Mouse (Mus musculus) forebrain, embryonic 16.5 days (tissue): Measurements from ENCODE around the gene Smim24. TPM values are rescaled to one million over a fixed set of nuclear protein-coding genes. Genes with fewer than 3 reads are reported as not detected.

Experiments
- ATAC-seq: fragments of 200-750 bp; cut with Nextera tagmentation; 2 replicates; pipeline ENCODE4 v1.8.0; 2017; ENCODE audit warnings: mild to moderate bottlenecking, moderate library complexity
- H3K27ac ChIP-seq: fragments of 300-500 bp; sonication (generic); 2 replicates; pipeline ENCODE4 v1.5.1; 2014; ENCODE audit warnings: low read length, control low read depth
- H3K27me3 ChIP-seq: fragments of 300-500 bp; sonication (generic); replicated peaks from 2 replicates; pipeline ENCODE4 v1.6.1; 2014; ENCODE audit warnings: low read length; ENCODE audit not compliant: control insufficient read depth, insufficient read depth
- H3K36me3 ChIP-seq: fragments of 300-500 bp; sonication (generic); 2 replicates; pipeline ENCODE4 v1.6.1; 2014; ENCODE audit not compliant: control insufficient read depth, insufficient read depth
- H3K4me1 ChIP-seq: fragments of 300-500 bp; sonication (generic); replicated peaks from 2 replicates; pipeline ENCODE4 v1.6.1; 2014; ENCODE audit warnings: low read length; ENCODE audit not compliant: control insufficient read depth, insufficient read depth
- H3K4me2 ChIP-seq: fragments of 300-500 bp; sonication (generic); 2 replicates; pipeline ENCODE4 v1.6.1; 2014; ENCODE audit warnings: mild to moderate bottlenecking, low read length, control low read depth
- H3K4me3 ChIP-seq: fragments of 300-500 bp; sonication (generic); replicated peaks from 2 replicates; pipeline ENCODE4 v1.5.1; 2014; ENCODE audit warnings: mild to moderate bottlenecking, low read length, control low read depth
- H3K9ac ChIP-seq: fragments of 300-500 bp; sonication (generic); replicated peaks from 2 replicates; pipeline ENCODE4 v1.6.1; 2014; ENCODE audit warnings: low read depth, low read length, control low read depth
- H3K9me3 ChIP-seq: fragments of 300-500 bp; sonication (generic); 2 replicates; pipeline ENCODE4 v1.6.1; 2016; ENCODE audit warnings: low read length; ENCODE audit not compliant: control insufficient read depth
- WGBS: fragments of 180-500 bp; shearing (Covaris S2); extraction: QIAGEN DNeasy Blood & Tissue Kit; methylation state at CpG from one replicate; pipeline ENCODE4 v1.1.7; 2014; 5-methylcytosine and 5-hydroxymethylcytosine counted together
- polyA plus RNA-seq: library from polyadenylated mRNA; unstranded; fragments of >200 nt; fragmentation: Nextera tagmentation; extraction: Ambion mirVana; gene quantifications from 2 replicates; pipeline ENCODE4 v1.2.1, GENCODE M21; 2015

Smim24 gene
- polyA plus RNA-seq, 1 experiment from 2014 or later = 1.2 TPM

- WGBS = 69% methylated on average over 9 of the region's 9 CpGs
- Histone ChIP-seq H3K4me2 (no peak overlapping the region), H3K36me3 (no peaks in the 10 kb centered on the region), H3K9me3 (no peaks in the 10 kb centered on the region), H3K4me1 (peaks cover 23% of the 10 kb centered on the region), H3K9ac (no peak overlapping the region), H3K27me3 (0 out of 2 replicates have a peak, but pooled peaks cover 2% of the 10 kb centered on the region), H3K27ac (no peak overlapping the region), H3K4me3 (no peak overlapping the region)
- no peak for ATAC-seq
Observed at GRCm38 (mm10) chr10:81354738-81355477, 37.9 kb upstream of the Smim24 start.

- no peaks in the 10 kb centered on the region for H3K36me3 ChIP-seq
- H3K27ac ChIP-seq = no peak overlapping the region
- no peak for ATAC-seq
- no peak overlapping the region for H3K4me2 ChIP-seq
- H3K4me3 ChIP-seq = no peak overlapping the region
- no peak overlapping the region for H3K9ac ChIP-seq
- peaks cover 21% of the 10 kb centered on the region for H3K4me1 ChIP-seq
- H3K9me3 ChIP-seq = no peaks in the 10 kb centered on the region
- 79% methylated on average over 4 of the region's 4 CpGs for WGBS
- 0 out of 2 replicates have a peak, but pooled peaks cover 2% of the 10 kb centered on the region for H3K27me3 ChIP-seq
Observed at GRCm38 (mm10) chr10:81355533-81355932, 37.3 kb upstream of the Smim24 start.

GRCm38 (mm10) chr10:81356352-81356990 is 36.4 kb upstream of the Smim24 start:
- Histone ChIP-seq H3K27ac (no peak overlapping the region), H3K9ac (no peak overlapping the region), H3K27me3 (0 out of 2 replicates have a peak, but pooled peaks cover 2% of the 10 kb centered on the region), H3K4me2 (no peak overlapping the region), H3K36me3 (no peaks in the 10 kb centered on the region), H3K9me3 (no peaks in the 10 kb centered on the region), H3K4me1 (peaks cover 17% of the 10 kb centered on the region), H3K4me3 (no peak overlapping the region)
- ATAC-seq = no peak
- 51% methylated on average over 12 of the region's 12 CpGs for WGBS

- peaks cover 17% of the 10 kb centered on the region for H3K4me1 ChIP-seq
- no peaks in the 10 kb centered on the region for H3K9me3 ChIP-seq
- peak; percentile 95 for ATAC-seq
- 2% methylated on average over 74 of the region's 79 CpGs for WGBS
- 0 out of 2 replicates have a peak, but pooled peaks cover 2% of the 10 kb centered on the region for H3K27me3 ChIP-seq
- peak within 1 kb of the TSS; percentile 94 for H3K4me2 ChIP-seq
- H3K4me3 ChIP-seq = peak within 1 kb of the TSS; percentile 78
- no peak within 1 kb of the TSS for H3K27ac ChIP-seq
- H3K9ac ChIP-seq = peak within 1 kb of the TSS; percentile 79
- H3K36me3 ChIP-seq = no peaks in the 10 kb centered on the region
Observed at GRCm38 (mm10) chr10:81356991-81357844, 35.6 kb upstream of the Smim24 start, which contains the start of gene Mfsd12. Gene Mfsd12 (plus strand): TSS chr10:81357491.

- Histone ChIP-seq H3K4me3 (peak overlapping the region; percentile 78), H3K4me2 (peak overlapping the region; percentile 94), H3K4me1 (peaks cover 17% of the 10 kb centered on the region), H3K27me3 (peaks cover 3% of the 10 kb centered on the region; the same call in 1 of the 2 replicates), H3K9me3 (no peaks in the 10 kb centered on the region), H3K27ac (no peak overlapping the region), H3K36me3 (no peaks in the 10 kb centered on the region), H3K9ac (peak overlapping the region; percentile 79)
- no peak; the same call in 1 of the 2 replicates for ATAC-seq
- WGBS = 43% methylated on average over 4 of the region's 4 CpGs
Observed at GRCm38 (mm10) chr10:81358209-81358608, 34.6 kb upstream of the Smim24 start.

- Histone ChIP-seq H3K36me3 (no peaks in the 10 kb centered on the region), H3K4me1 (peaks cover 22% of the 10 kb centered on the region), H3K27ac (no peak overlapping the region), H3K9me3 (no peaks in the 10 kb centered on the region), H3K4me3 (no peak overlapping the region), H3K27me3 (peaks cover 8% of the 10 kb centered on the region), H3K4me2 (no peak overlapping the region; the same call in 1 of the 2 replicates), H3K9ac (no peak overlapping the region)
- WGBS = 70% methylated on average over 1 of the region's 1 CpGs
- ATAC-seq = no peak
Observed at GRCm38 (mm10) chr10:81358841-81359240, 34.0 kb upstream of the Smim24 start.

- H3K9me3 ChIP-seq = no peaks in the 10 kb centered on the region
- no peaks in the 10 kb centered on the region for H3K36me3 ChIP-seq
Observed at GRCm38 (mm10) chr10:81360721-81361120, 32.1 kb upstream of the Smim24 start.

GRCm38 (mm10) chr10:81362336-81362949 is 30.4 kb upstream of the Smim24 start:
- no peak for ATAC-seq
- WGBS = 78% methylated on average over 12 of the region's 12 CpGs
- no peak overlapping the region for H3K9ac ChIP-seq

More at GRCm38 (mm10) chr10:81360721-81361120, 32.1 kb upstream of the Smim24 start:
- WGBS = 74% methylated on average over 8 of the region's 8 CpGs
- no peak overlapping the region for H3K9ac ChIP-seq
- peaks cover 32% of the 10 kb centered on the region for H3K4me1 ChIP-seq
- H3K27ac ChIP-seq = no peak overlapping the region
- no peak overlapping the region for H3K4me3 ChIP-seq
- H3K4me2 ChIP-seq = no peak overlapping the region
- no peak for ATAC-seq
- H3K27me3 ChIP-seq = peaks cover 15% of the 10 kb centered on the region

More at GRCm38 (mm10) chr10:81362336-81362949, 30.4 kb upstream of the Smim24 start:
- Histone ChIP-seq H3K27ac (no peak overlapping the region), H3K9me3 (no peaks in the 10 kb centered on the region), H3K36me3 (peaks cover 7% of the 10 kb centered on the region), H3K27me3 (peaks cover 12% of the 10 kb centered on the region), H3K4me1 (peaks cover 28% of the 10 kb centered on the region), H3K4me3 (no peak overlapping the region), H3K4me2 (no peak overlapping the region)
